In genomic region chr10:99678096-99678495, GRCm38 (mm10) we compare ENCODE assay signal across 13 mouse cellular contexts.
DNase-seq lines count a peak whose midpoint lies in the region; ATAC-seq and TF ChIP-seq lines count a peak whose summit lies in the region.
"Had no signal": no experiment of that assay in that cellular context is flagged by ENCODE, and none has a peak within 500 bp of the region (broad histone marks: within the 10 kb centered on the region; RNA-seq: fewer than 3 reads in every experiment).

No protein-coding gene starts in this region.

- H3K27ac ChIP-seq in layer of hippocampus, adult 2 months: peak overlapping the region; percentile 84
- H3K27ac ChIP-seq: macrophage had no signal

- H3K4me2 ChIP-seq in myocyte (ENCODE audit: low read depth): peak overlapping the region; percentile 34

- ATAC-seq in erythroid progenitor cell, adult 5-6 weeks (replicated peaks; ENCODE audit: low FRiP score, poor library complexity, severe bottlenecking): no peak

- no peak for TF ChIP-seq CTCF in layer of hippocampus, adult 2 months (conservative IDR thresholded peaks at IDR 0.05)

- H3K79me2 ChIP-seq in myocyte (ENCODE audit: control insufficient read depth, insufficient read depth): no peaks in the 10 kb centered on the region

- peak overlapping the region; percentile 53 for H3K4me3 ChIP-seq in layer of hippocampus, adult 2 months
- H3K4me3 ChIP-seq in myocyte: no peak overlapping the region

- DNase-seq in cerebellum, postnatal 14 days: peak; percentile 48 to 51
- DNase-seq in cerebellum, postnatal 4 days (ENCODE audit: low spot score in 2 of 2): no peak
- DNase-seq in cerebellum, postnatal 36 days: peak; percentile 6 to 7
- peak; percentile 38 to 49 for DNase-seq in layer of hippocampus, adult 2 months (ENCODE audit: low spot score in 2 of 2)
- DNase-seq in lung, adult 18-20 months: no peak
- no peak for DNase-seq in lung, postnatal 10 days
- DNase-seq: adrenal gland, adult 2 months; embryo, embryonic 11 days; spleen, adult 18-20 months; thymus, postnatal 25 days had no signal

- H3ac ChIP-seq in myocyte (ENCODE audit: control insufficient read depth, insufficient read length): no peak overlapping the region

- no peak for TF ChIP-seq POLR2A in myocyte (IDR thresholded peaks at IDR 0.05; ENCODE audit: insufficient read length, low read depth)

- H3K36me3 ChIP-seq in myocyte (ENCODE audit: control insufficient read depth, insufficient read depth): no peaks in the 10 kb centered on the region

- no peaks in the 10 kb centered on the region for H3K27me3 ChIP-seq in myocyte (ENCODE audit: control insufficient read depth, insufficient read depth, insufficient read length)

TF ChIP-seq in myocyte, 11 proteins besides CTCF, POLR2A, EP300 and RAD21:
- no peak for TF ChIP-seq TCF12 (IDR thresholded peaks at IDR 0.05; ENCODE audit: insufficient read depth, poor library complexity, severe bottlenecking)
- no peak for TF ChIP-seq MYOG (IDR thresholded peaks at IDR 0.05; ENCODE audit: control insufficient read depth in 1 of 3, insufficient read depth in 1 of 3, insufficient read length in 2 of 3, low read depth in 2 of 3)
- no peak for TF ChIP-seq MYOD1 (IDR thresholded peaks at IDR 0.05; ENCODE audit: control insufficient read depth in 1 of 3, insufficient read length in 2 of 3, low read depth in 2 of 3)

Comparison
In these comparisons a context has a peak if more than half of its experiments do, and no peak if none do; other contexts are left out.
1. DNase-seq: peak in cerebellum, postnatal 14 days (2 of 2), cerebellum, postnatal 36 days (2 of 2) and layer of hippocampus, adult 2 months (2 of 2); none in cerebellum, postnatal 4 days (0 of 2), lung, adult 18-20 months (0 of 2) and lung, postnatal 10 days (single experiment).